Mouse (Mus musculus) bone marrow macrophage, adult 2 months (primary cell): ENCODE results near the gene Gas2. TPM values are rescaled to one million over a fixed set of nuclear protein-coding genes. Genes with fewer than 3 reads are reported as not detected.

Experiments
- H3K27ac ChIP-seq: 2 replicates; pipeline ENCODE4 v1.5.1; 2012; ENCODE audit warnings: low read depth, low read length; ENCODE audit not compliant: insufficient read depth
- H3K4me1 ChIP-seq: 2 replicates; pipeline ENCODE4 v1.6.1; 2012; ENCODE audit warnings: low read length; ENCODE audit not compliant: control insufficient read depth, insufficient read depth
- H3K4me3 ChIP-seq: 2 replicates; pipeline ENCODE4 v1.5.1; 2012; ENCODE audit warnings: mild to moderate bottlenecking, low read length, moderate library complexity; ENCODE audit not compliant: insufficient read depth
- CTCF ChIP-seq: IDR thresholded peaks from 2 replicates; pipeline ENCODE4 v1.5.1; 2012; ENCODE audit warnings: low read depth, mild to moderate bottlenecking, low read length, moderate library complexity
- POLR2A ChIP-seq: IDR thresholded peaks from 2 replicates; pipeline ENCODE4 v1.6.1; 2012; ENCODE audit warnings: mild to moderate bottlenecking, low read depth, low read length, borderline replicate concordance
- polyA plus RNA-seq: library from polyadenylated mRNA; stranded (reverse); fragments of >200 nt; gene quantifications from 2 replicates; pipeline ENCODE4 v1.2.4, GENCODE M21; 2012; ENCODE audit not compliant: missing spikeins, insufficient read depth, insufficient read length

Gas2 gene
- polyA plus RNA-seq, 1 experiment = 2.1 TPM

- H3K4me1 ChIP-seq = no peaks in the 10 kb centered on the region
- TF ChIP-seq POLR2A (no peak), CTCF (no peak)
- no peak overlapping the region for H3K27ac ChIP-seq
- no peak overlapping the region for H3K4me3 ChIP-seq
Measured at GRCm38 (mm10) chr7:51962219-51962952, 100.6 kb downstream of the Gas2 start.

- Histone ChIP-seq H3K27ac (no peak overlapping the region), H3K4me1 (no peaks in the 10 kb centered on the region), H3K4me3 (no peak overlapping the region)
- TF ChIP-seq POLR2A = no peak
- no peak for TF ChIP-seq CTCF
Measured at GRCm38 (mm10) chr7:51964681-51965080, 102.9 kb downstream of the Gas2 start.

- no peak overlapping the region for H3K27ac ChIP-seq
- no peaks in the 10 kb centered on the region for H3K4me1 ChIP-seq
- H3K4me3 ChIP-seq = no peak overlapping the region
- TF ChIP-seq POLR2A (no peak), CTCF (no peak)
Measured at GRCm38 (mm10) chr7:51967581-51967980, 105.8 kb downstream of the Gas2 start.

GRCm38 (mm10) chr7:51969379-51969778 lies 107.6 kb downstream of the Gas2 start:
- Histone ChIP-seq H3K4me3 (no peak overlapping the region), H3K27ac (no peak overlapping the region), H3K4me1 (no peaks in the 10 kb centered on the region)
- no peak for TF ChIP-seq CTCF
- no peak for TF ChIP-seq POLR2A

- TF ChIP-seq POLR2A (no peak), CTCF (no peak)
- Histone ChIP-seq H3K4me3 (no peak overlapping the region), H3K27ac (no peak overlapping the region), H3K4me1 (no peaks in the 10 kb centered on the region)
Measured at GRCm38 (mm10) chr7:51972252-51972855, 110.5 kb downstream of the Gas2 start.

- TF ChIP-seq POLR2A = no peak
- no peak for TF ChIP-seq CTCF
- H3K4me3 ChIP-seq = no peak overlapping the region
- H3K27ac ChIP-seq = no peak overlapping the region
Measured at GRCm38 (mm10) chr7:51973091-51973490, 111.3 kb downstream of the Gas2 start.

GRCm38 (mm10) chr7:51973526-51973925 lies 111.7 kb downstream of the Gas2 start:
- no peaks in the 10 kb centered on the region for H3K4me1 ChIP-seq
- no peak for TF ChIP-seq POLR2A
- no peak for TF ChIP-seq CTCF

More at GRCm38 (mm10) chr7:51973091-51973490, 111.3 kb downstream of the Gas2 start:
- H3K4me1 ChIP-seq = no peaks in the 10 kb centered on the region

GRCm38 (mm10) chr7:51975181-51975580 lies 113.4 kb downstream of the Gas2 start:
- Histone ChIP-seq H3K4me1 (no peaks in the 10 kb centered on the region), H3K27ac (no peak overlapping the region), H3K4me3 (no peak overlapping the region)
- TF ChIP-seq POLR2A (no peak), CTCF (no peak)

More at GRCm38 (mm10) chr7:51973526-51973925, 111.7 kb downstream of the Gas2 start:
- Histone ChIP-seq H3K27ac (no peak overlapping the region), H3K4me3 (no peak overlapping the region)

- TF ChIP-seq CTCF (no peak), POLR2A (no peak)
- Histone ChIP-seq H3K27ac (no peak overlapping the region), H3K4me1 (no peaks in the 10 kb centered on the region), H3K4me3 (no peak overlapping the region)
Measured at GRCm38 (mm10) chr7:51979271-51979670, 117.5 kb downstream of the Gas2 start.

- TF ChIP-seq POLR2A (no peak), CTCF (no peak)
- H3K27ac ChIP-seq = no peak overlapping the region
- H3K4me1 ChIP-seq = peaks cover 10% of the 10 kb centered on the region
- no peak overlapping the region for H3K4me3 ChIP-seq
Measured at GRCm38 (mm10) chr7:51982303-51982702, 120.5 kb downstream of the Gas2 start.
